Mouse (Mus musculus): ENCODE measurements around the gene Sh3yl1.

The Sh3yl1 gene

GRCm38 (mm10) chr12:30944197-30944596, 32.7 kb downstream of the Sh3yl1 start:
- no peak for DNase-seq (ENCODE audit: low spot score)

- DNase-seq (ENCODE audit: low spot score), result no peak
Measured at GRCm38 (mm10) chr12:30970700-30971099, 59.2 kb downstream of the Sh3yl1 start.

- no peak for DNase-seq (ENCODE audit: low spot score)
Measured at GRCm38 (mm10) chr12:31003795-31004194, 92.3 kb downstream of the Sh3yl1 start.

GRCm38 (mm10) chr12:31005010-31005409, 93.5 kb downstream of the Sh3yl1 start:
- no peak for DNase-seq (ENCODE audit: low spot score)

- DNase-seq (ENCODE audit: low spot score), result no peak
Measured at GRCm38 (mm10) chr12:31008171-31008570, 96.7 kb downstream of the Sh3yl1 start.
